Mouse (Mus musculus) gastrocnemius, postnatal 14 days (tissue): ENCODE data around the gene Retsat. TPM values are rescaled to one million over a fixed set of nuclear protein-coding genes. Genes with fewer than 3 reads are reported as not detected.

Experiments
- DNase-seq: peaks from one replicate; pipeline ENCODE4 v3.0.0; 2021; ENCODE audit warnings: mixed read lengths
- intact Hi-C: fragments of 180-260 bp; cut with DNase I; formaldehyde crosslinking; loops from one replicate; pipeline ENCODE4 v1.15.1; 2025; ENCODE audit warnings: low total_unique reads
- total RNA-seq, 2 experiments: library from RNA; stranded (reverse); gene quantifications; 2 replicates each; pipeline ENCODE4 v1.2.3; 2021

Retsat gene
- total RNA-seq, 2 experiments from 2014 or later = 40.8 to 46.7 TPM

DNA sequence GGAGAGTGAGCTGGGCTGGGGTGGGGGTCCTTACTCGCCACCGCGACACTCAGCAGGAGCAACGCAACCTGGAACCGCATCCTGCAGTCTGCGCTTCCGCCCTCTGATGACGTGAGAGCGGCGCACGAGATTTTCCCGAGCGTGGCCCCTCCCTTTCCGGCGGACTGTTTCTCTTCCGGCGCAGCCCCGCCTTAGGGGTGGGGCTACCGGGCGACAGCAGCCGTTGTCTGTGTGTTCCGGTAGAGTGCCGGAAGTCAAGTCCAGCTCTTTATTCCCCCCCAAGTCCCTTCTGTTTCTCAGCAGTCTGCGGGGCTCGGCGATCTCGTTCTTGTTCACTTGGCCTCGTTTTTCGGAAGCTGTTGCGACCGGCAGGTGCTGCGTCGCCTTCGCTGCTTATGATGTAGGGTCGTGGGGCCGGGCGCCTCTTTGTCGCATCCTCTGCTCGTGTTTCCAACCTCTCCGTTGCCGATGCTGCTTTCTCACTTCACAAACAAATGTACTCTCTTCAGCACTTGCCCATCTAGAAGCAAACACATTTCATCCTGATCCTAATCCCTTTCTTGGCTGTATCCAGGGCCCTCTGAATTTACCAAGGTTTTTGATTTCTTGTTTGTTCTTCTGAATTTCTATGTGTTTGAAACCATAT lies 18.5 kb downstream of the Retsat start, which contains the start of gene Tgoln1:
Tgoln1 (minus strand) TSS at position 358 of the 646 bp plus-strand sequence.
- intact Hi-C loops = no loop called here
- peak; percentile 94 for DNase-seq

GRCm38 (mm10) chr6:72619734-72620532 lies 21.7 kb downstream of the Retsat start:
- no peak for DNase-seq
- intact Hi-C loops = no loop called here

GRCm38 (mm10) chr6:72620920-72621319 lies 22.6 kb downstream of the Retsat start:
- intact Hi-C loops = no loop called here
- DNase-seq = no peak

DNA sequence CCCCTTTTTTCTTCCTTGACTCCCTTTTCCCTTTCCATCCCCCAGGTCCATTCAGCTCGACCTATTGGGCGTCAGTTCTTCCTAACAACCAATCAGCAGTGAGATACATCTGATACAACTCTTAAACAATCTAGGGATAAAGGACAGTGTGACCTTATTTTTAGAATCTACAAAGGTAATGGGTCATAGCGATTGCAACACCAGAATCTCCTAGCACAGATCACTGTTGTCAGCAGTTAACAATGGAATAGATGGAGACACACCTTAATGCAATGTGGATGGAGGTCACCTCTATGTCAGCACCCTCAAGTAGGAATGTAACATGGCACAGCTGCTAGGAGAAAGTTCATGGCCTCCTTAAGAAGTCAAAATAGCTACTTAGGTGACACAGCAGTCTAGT lies 24.6 kb downstream of the Retsat start:
- no peak for DNase-seq
- intact Hi-C loops = no loop called here

- intact Hi-C loops = no loop called here
- peak; percentile 44 for DNase-seq
Observed at GRCm38 (mm10) chr6:72623661-72624402, 25.6 kb downstream of the Retsat start.

- DNase-seq = no peak
- intact Hi-C loops = no loop called here
Observed at GRCm38 (mm10) chr6:72626391-72626790, 28.1 kb downstream of the Retsat start.

DNA sequence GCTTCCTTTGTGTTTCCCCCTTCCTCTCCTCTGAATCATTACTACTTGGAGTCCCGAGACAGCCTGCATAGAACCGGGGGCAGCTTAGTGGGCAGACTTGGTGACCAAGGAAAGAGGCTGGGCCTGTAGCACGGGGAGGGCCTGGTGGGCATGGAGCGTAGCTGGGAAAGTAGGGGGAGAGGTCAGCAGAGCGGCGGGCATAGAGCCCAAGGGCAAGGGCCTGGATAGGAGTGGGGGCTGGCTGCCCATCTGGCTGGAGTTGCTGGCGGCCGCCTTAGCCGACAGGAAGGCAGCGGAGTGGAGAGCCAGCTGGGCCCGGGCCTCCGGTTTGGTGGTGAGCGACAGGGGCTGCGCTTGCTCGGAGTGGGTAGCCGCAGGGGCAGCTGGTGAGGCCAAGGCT lies 29.0 kb downstream of the Retsat start:
- DNase-seq = no peak
- intact Hi-C loops = no loop called here

DNA sequence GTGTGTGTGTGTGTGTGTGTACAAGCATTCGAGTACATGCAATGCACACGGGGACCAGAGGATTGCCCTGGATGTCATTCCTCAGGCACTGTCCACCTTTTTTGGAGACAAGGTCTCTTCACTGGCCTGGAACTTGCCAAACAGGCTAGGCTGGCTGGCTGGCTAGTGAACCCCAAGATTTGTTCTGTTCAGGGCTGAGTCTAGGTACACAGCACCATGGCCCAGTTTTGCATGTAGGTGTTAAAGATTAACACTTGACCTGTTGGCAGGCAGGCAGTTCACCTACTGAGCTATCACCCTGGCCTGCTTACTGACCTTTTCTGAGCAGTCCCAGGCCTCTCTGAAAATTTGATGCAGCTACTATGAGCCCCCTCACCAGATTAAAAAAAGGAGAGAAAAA lies 32.1 kb downstream of the Retsat start:
- no peak for DNase-seq
- intact Hi-C loops = loop anchor here (5.0 kb wide), 1 partner anchor 167 kb away; no protein-coding TSS in a partner anchor

DNA sequence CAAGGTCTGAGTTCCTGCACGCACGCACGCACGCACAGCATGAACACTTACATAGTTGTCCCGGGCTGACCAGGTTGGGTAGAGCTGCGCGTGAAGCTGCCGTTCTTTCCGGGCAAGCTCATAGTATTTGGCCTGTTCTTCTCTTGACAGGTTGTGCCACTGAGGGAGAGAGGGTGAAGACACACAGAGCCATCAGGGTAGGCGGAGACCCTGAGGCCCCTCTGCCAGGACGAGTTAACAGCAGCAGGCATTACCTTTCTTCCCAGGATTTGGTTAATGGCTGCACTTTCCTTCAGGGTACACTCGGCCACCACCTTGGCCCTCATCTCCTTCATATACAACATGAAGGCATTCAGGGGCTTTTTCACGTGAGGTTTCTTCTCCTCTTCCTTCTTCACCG lies 32.7 kb downstream of the Retsat start:
- no peak for DNase-seq
- intact Hi-C loops = loop anchor here (5.0 kb wide), 1 partner anchor 166 kb away; no protein-coding TSS in a partner anchor

DNA sequence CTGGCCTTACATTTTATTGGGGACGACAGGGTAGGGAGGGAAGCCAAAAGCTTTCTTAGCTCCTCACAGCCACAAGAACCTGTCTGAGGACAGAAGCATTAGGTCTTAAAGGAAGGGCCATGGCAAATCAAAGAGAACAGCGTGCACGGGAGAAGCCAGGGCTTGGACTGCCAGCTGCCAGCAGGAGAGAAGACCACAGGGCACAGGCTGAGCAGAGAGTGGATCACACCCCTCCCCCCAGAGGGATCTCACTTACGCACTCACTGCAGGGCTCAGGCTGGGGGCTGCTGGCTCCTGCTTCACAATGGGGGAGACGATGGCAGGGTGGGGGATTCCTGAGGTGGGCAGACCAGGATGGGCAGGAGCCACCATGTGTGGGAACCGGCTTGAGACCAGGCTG lies 33.4 kb downstream of the Retsat start:
- intact Hi-C loops = loop anchor here (5.0 kb wide), 1 partner anchor 166 kb away; no protein-coding TSS in a partner anchor
- DNase-seq = no peak

- DNase-seq = no peak
- intact Hi-C loops = loop anchor here (5.0 kb wide), 1 partner anchor 163 kb away; no protein-coding TSS in a partner anchor
Observed at GRCm38 (mm10) chr6:72634311-72634710, 36.0 kb downstream of the Retsat start.

DNA sequence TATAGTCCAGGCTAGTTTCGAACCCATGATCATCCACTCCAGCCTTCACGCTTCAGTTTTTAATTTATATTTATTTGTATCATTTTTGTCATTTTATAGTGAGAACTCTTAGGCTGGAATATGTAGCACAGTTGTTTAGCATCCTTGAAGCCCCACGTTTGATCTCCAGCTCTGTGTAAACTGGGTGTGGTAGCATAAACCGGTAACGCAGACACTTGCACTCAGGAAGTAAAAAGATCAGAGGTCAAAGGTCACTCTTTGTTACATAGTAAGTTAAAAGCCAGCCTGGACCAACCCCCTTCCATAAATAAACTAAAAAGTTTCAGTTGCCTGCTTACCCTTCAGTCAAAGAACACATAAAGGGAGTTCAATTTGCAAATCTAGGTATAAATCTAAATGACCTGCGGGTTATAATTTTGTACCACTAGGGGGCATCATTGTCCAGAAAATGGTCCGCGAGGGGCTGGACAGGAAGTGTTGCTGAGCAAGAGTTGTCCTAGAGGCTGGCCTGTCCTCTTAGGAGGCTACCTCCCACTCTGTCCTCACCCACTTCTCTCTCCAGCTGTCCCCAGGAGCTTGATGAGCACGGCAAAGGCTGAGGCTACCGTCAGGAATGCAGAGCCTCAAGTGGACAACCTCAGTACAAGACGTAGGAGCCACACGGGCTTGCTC lies 37.6 kb downstream of the Retsat start:
- intact Hi-C loops = loop anchor here (2.0 kb wide), 1 partner anchor 189 kb away; no protein-coding TSS in a partner anchor
- peak; percentile 44 for DNase-seq

DNA sequence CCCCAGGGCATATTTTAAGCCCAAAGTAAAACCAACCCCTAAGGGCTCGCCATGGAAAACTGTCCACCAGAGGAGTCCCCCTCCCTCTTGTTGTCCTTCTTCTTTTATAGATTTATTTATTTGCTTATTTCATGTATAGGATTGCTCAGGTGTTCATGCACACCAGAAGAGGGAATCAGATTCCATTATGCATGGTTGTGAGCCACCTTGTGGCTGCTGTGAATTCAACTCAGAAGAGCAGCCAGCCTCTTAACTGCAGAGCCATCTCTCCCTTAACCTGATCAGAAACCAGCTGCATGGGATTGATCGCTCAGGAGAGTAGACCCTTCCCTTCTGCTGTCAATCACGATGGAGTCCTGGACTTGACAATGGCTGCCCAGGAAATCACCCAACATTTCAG lies 38.7 kb downstream of the Retsat start:
- intact Hi-C loops = loop anchor here (2.0 kb wide), 1 partner anchor 188 kb away; no protein-coding TSS in a partner anchor
- DNase-seq = no peak

DNA sequence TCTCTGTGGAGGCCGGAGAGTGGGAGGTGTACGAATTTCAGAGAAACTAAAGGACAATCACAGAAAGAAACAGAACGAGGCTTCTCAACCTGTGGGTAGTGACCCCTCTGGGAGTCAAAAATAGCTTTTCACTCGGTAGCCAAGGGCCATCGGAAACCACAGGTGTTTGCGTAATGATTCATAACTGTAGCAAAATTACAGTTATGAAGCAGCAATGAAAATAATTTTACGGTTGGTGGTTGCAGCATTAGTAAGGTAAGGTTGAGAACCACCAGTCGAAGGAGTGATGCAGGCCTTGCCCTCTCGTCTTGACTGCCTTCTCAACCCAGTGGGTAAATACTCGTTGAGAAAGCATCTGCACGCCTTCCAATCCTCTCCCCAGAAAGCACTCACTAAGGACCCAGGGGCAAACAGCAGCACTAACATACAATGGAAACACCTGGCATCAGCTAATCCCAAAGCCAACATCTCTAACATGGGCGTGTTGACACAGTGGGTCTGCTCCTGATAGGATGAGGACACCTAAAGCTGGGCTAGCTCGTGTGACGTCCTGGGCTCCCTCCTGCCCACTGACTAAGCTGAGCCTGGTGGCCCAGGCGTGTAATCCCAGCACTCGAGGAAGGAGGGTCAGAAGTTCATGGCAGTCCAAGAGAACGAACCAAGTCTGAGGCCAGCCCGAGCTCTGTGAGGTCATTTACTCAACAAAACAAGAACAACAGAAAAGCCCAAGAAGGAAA lies 43.1 kb downstream of the Retsat start:
- intact Hi-C loops = no loop called here
- no peak for DNase-seq

- intact Hi-C loops = no loop called here
Observed at GRCm38 (mm10) chr6:72644576-72644975, 46.3 kb downstream of the Retsat start.

GRCm38 (mm10) chr6:72645364-72645763 lies 47.1 kb downstream of the Retsat start:
- DNase-seq = no peak
- intact Hi-C loops = loop anchor here (5.0 kb wide), 1 partner anchor 147 kb away; no protein-coding TSS in a partner anchor

More at GRCm38 (mm10) chr6:72644576-72644975, 46.3 kb downstream of the Retsat start:
- DNase-seq = no peak

DNA sequence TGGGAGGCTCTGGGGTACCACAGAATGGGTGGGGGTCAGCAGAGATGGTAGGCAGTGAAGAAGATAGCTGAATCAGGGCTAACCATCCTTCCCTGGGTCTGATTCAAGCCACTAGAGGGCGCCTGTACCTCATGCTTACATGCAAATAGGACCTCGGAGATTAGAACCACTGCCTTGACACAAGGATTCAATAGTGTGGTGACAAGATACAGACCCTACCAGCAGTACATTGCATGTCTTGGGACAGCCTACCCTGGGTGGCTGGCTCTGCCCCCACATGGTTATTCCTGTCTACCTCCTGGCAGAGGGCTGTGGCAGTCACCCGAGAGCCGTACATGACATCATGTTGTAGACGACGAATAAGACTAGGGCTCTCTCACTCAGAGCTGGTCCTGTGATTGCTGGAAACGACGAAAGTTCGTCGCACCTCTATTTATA lies 49.1 kb downstream of the Retsat start:
- DNase-seq = peak; percentile 60
- intact Hi-C loops = loop anchor here (5.0 kb wide), 1 partner anchor 145 kb away; no protein-coding TSS in a partner anchor

DNA sequence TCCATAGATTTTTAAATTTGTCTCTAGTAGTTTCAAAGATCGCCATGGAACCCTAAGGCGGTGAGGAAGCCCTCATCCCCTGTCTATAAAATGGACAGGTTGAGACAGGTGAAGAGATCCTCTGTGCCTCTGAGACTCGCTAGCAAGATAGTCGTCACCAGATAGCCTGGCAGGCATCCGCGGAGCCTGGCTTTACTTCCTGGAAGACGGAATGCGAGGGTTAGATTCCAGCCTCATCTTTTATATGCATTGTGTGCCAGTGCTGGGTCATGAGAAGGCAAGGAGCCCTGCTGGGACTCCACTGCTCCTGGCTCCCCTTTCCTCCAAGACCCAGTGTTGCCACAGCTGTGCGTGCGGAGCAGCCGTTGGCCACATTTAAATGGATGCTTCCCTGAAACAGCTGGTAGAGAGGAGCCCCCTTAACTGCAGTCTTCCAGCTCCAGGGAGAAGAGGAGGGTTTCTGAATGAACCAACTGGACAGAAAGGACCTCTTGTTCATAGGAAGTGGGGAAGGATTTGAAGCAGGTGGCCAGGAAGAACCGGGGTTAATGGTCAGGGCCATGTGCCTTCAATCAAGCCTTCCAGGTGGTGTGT lies 49.8 kb downstream of the Retsat start:
- peak; percentile 38 for DNase-seq
- intact Hi-C loops = loop anchor here (5.0 kb wide), 1 partner anchor 144 kb away; no protein-coding TSS in a partner anchor
